Mouse (Mus musculus) adrenal gland, postnatal 36 days (tissue): ENCODE measurements around the gene Col4a1. TPM values are rescaled to one million over a fixed set of nuclear protein-coding genes. Genes with fewer than 3 reads are reported as not detected.

Experiments used
- DNase-seq, 2 experiments: peaks; one replicate each; pipeline ENCODE4 v3.0.0; 2021; ENCODE audit warnings: mixed read lengths in 1 of 2
- long read RNA-seq, 2 experiments: library from polyadenylated mRNA; stranded (forward); transcript quantifications; one replicate each; pipeline ENCODE4 v2.0.0; 2021; ENCODE audit warnings: borderline sequencing depth in 2 of 2
- total RNA-seq, 2 experiments: library from RNA; stranded (reverse); gene quantifications; 2 replicates each; pipeline ENCODE4 v1.2.3; 2021

The Col4a1 gene
- total RNA-seq: 100 to 1,000 TPM; 359 to 687 TPM
- long read RNA-seq, experiment 1, full-length matches to known transcripts: 69 of 171 reads
- long read RNA-seq, experiment 1, partial matches to known transcripts: 96 of 171 reads
- long read RNA-seq, experiment 1, other reads (novel, unspliced or antisense): 6 of 171 reads
- long read RNA-seq, experiment 2, full-length matches to known transcripts: 52 of 112 reads
- long read RNA-seq, experiment 2, partial matches to known transcripts: 51 of 112 reads
- long read RNA-seq, experiment 2, other reads (novel, unspliced or antisense): 9 of 112 reads

DNA sequence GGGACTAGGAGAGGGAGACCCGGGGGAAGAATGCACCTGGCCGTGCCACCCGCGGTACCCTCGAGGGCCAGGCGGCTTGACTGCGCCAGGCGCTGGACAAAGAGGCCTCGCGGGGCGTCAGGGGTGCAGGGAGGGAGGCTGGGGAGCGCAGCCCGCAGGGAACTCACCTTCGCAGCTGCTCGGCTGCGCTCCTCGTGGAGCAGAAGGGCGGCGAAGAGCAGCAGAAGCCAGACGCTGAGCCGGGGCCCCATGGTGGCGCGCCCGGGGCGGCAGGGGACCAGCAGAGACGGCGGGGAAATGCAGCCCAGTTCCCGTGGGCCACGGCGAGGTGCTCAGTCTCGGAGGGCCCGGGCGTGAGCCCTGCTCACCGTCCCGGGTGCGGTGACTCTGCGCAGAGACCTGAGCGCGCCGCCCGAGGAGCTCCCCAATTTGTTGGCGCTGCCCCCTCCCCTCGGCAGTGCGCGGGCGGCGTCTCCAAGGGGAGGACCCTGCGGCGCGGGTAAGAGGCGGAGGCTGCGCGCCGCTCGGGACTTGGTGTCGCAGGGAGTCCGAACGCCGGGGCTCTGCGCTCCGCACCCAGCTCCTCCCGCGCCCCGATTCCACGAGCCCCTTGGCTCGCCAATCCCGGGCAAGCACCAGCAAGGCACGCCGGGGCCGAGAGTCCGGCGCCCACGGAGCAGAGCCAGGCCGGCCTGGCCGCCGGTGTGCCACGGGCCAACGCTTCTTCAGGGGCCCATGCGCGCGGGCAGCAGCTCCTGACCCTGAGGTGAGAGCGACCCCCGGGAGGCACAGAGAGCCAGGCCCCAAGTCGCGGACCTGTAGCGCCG is at the start of gene Col4a1, which contains the start of gene Col4a2:
TSS of gene Col4a1 (minus strand) at position 478 of the 827 bp plus-strand sequence.
TSS of gene Col4a2 (plus strand) at position 457 of the 827 bp plus-strand sequence.
- DNase-seq: peak; percentile 89 to 93

GRCm38 (mm10) chr8:11361546-11362277 is 49.1 kb upstream of the Col4a1 start:
- DNase-seq: no peak

- DNase-seq: no peak
Observed at GRCm38 (mm10) chr8:11359846-11360245, 47.2 kb upstream of the Col4a1 start.

DNA sequence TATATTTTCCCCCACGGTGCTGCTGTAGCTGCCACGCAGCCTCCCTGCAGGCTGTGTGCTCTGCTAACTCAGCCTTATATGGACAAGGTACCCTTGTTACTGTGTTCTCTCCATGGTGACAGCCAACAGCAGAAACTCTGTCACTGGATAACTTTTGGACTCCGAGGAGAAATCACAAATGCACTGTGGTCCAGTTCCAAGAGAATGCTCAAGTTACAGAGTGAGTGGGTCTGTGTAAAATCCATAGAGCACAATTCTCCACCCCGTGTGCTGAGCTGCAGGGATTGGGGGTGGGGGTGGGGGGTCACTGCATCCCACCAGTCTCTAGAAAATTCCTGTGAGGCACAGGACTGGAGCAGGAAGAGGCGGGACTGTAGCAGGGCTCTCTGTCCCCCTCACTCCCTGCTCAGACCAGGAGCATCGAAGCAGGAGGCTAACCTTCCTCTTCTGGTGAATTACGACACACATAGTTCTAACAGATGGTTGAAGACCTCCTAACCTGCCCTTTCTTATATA is 45.4 kb upstream of the Col4a1 start:
- DNase-seq: no peak

- DNase-seq: no peak
Observed at GRCm38 (mm10) chr8:11356776-11357175, 44.1 kb upstream of the Col4a1 start.

- DNase-seq: no peak
Observed at GRCm38 (mm10) chr8:11355900-11356299, 43.3 kb upstream of the Col4a1 start.

GRCm38 (mm10) chr8:11354800-11355451 is 42.3 kb upstream of the Col4a1 start:
- no peak for DNase-seq

GRCm38 (mm10) chr8:11352514-11352913 is 39.9 kb upstream of the Col4a1 start:
- DNase-seq: peak; percentile 43 to 51

DNA sequence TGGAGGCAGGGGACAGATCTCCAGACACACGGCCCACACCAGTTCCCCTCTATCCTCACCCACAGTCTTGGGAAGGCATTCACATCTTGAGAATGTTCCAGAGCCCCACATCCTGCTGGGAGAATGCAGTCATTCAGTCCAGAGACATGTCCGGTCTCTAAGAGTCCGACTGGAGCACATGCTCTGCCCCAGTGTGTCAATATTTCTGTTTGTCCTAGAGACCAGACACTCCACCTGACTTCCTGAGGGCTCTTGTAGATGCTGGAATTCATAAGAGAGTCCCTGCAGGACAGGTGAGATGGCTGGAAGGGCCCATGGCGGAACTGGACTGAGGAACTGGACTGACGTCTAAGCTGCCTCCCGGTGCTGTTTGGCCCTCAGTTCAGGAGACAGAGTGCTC is 38.7 kb upstream of the Col4a1 start:
- no peak for DNase-seq

- no peak for DNase-seq
Observed at GRCm38 (mm10) chr8:11348622-11349021, 36.0 kb upstream of the Col4a1 start.

- no peak for DNase-seq
Observed at GRCm38 (mm10) chr8:11347699-11348098, 35.1 kb upstream of the Col4a1 start.

DNA sequence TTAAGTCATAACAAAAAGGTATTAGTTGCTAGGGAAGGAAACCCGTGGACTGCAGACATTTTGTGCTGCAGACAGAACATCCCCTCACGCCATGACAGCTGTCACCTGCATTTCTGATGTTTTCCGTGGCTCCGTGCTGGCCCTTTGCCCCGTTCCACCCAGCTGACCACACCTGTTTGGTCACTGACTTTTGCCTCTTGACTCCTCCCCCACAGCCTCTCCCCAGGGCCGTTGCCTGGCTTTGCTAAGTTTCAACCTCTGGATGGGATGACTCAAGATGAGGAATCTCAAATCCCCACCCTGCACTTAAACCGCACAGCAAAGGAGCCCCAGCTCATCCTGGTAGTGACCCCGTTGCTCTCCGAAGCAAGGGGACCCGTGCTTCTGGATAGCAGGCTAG is 33.6 kb upstream of the Col4a1 start:
- no peak for DNase-seq

DNA sequence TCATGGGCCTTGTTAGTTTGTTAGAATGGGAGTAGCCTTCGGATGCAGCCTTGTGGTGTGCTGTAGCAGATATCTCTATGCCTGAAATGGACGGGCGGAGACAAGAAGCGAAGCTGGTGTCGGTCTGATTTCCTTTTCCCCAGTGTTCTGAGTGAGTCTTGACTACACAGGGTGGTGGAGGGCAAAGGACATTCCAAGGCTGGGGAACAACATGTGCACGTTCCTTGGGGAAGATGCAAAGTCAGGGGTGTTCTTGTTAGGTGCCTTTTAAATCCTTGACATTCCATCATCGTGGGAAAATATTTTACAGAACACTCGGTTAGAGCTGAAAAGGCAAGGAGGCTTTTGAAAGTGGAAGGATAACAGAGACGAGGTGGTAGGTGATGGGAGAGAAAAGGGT is 31.8 kb upstream of the Col4a1 start:
- DNase-seq: no peak

DNA sequence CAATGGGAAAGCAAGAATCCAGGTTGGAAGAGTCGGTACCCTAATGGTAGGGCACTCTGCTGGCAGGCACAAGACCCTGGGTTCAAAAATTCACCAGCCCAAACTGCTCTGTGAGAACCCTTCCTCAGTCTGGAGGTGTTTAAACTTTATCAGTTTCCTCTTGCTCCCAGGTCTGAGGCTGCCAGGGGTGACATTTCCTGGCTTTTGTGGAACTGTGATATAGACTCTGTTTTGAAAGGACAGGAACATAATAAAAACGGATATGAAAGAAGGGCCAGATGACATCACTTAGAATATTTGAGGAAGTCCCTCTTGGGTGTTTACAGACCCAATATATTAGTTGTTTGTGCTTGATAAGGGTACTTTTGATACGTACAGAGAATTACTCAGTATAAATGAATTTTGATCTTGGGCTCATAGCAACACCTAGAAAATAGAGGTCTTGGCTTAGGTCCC is 28.5 kb upstream of the Col4a1 start:
- DNase-seq: no peak

GRCm38 (mm10) chr8:11340310-11341110 is 27.9 kb upstream of the Col4a1 start:
- peak; percentile 84 to 85 for DNase-seq

- no peak for DNase-seq
Observed at GRCm38 (mm10) chr8:11338507-11338906, 25.9 kb upstream of the Col4a1 start.

DNA sequence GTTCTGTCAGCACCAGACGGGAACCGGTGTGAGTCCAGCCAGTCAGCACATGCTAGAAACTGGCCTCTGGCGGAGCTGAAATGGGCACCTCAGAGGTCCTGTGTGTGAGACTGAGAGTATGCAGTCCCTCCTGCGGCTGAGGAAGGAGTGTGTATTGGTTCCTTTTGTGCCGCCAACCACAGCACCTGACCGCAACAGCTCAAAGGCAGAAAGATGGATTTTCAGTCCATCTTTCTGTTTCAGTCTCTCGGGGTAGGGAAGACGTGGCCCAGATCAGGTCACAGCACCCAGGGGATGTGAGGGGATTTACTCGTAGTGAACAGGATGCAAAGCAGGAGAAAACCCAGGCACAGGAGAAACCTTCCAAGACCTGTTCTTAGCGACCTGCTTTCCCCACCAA is 25.0 kb upstream of the Col4a1 start:
- no peak for DNase-seq

DNA sequence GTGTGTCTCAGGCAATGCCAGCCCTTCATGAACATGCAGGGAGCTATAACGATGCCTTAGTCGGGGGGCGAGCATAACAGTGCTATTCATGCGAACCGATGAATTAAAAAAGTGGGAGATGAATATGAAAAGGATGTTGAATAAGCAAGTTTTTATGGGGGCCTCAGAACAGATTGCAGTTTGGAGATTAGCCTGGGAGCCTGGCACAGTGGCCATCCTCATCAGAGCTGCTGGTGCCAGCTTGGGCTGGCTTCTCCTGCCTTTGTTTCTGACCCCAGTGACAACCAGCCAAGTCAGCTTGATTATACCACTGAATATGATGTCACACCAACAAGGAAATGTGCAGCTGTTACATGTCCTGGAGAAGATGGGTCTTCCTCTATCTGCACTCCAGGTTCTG is 23.7 kb upstream of the Col4a1 start:
- DNase-seq: no peak

DNA sequence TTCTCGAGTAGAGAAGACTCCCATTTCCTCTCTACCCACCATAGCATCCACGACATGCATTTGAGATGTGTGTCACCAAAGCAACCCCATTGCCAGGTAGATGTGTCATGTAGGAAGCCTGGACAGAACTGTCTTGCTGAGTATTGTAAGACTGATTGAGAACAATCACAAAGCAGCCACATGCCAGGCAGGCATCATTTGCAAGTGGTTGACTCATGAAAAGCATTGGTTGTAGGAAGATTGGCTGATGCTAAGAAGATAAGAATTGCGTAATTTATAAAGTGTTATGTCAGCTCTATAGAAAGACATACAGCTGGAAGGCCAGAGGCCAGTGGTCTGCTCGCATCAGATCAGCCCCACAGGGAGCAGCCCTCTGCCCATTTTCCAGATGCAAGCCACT is 22.6 kb upstream of the Col4a1 start:
- no peak for DNase-seq

- no peak for DNase-seq
Observed at GRCm38 (mm10) chr8:11334493-11334892, 21.9 kb upstream of the Col4a1 start.

DNA sequence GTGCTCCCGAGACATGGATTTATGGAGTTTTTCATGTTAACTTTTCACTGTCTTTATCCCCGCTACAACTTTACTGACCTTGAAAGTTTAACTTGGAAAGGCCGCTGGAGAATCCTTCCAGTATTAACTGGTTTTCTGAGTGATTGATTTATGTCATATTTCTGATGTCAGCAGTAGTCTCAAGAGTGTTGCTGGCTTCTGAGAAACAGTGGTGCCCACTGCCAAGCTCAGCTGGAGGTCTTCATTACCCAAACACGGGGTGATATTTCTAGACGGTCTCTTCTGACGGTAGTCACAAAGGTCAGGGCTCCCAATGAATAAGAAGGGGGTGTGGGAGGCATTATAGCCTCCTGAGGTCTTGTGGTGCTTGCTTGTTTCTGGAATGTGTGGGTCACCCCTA is 21.1 kb upstream of the Col4a1 start:
- no peak for DNase-seq
